Mouse (Mus musculus): ENCODE measurements around the gene Raet1e. TPM values are rescaled to one million over a fixed set of nuclear protein-coding genes. Genes with fewer than 3 reads are reported as not detected.
"Not testable (repeated sequence)": the region's sequence is repeated elsewhere in the genome, so short reads cannot be mapped to it uniquely, and the experiment has no call there.

Gene Raet1e
- polyA plus RNA-seq, 1 experiment from 2014 or later, result 2.7 TPM

DNA sequence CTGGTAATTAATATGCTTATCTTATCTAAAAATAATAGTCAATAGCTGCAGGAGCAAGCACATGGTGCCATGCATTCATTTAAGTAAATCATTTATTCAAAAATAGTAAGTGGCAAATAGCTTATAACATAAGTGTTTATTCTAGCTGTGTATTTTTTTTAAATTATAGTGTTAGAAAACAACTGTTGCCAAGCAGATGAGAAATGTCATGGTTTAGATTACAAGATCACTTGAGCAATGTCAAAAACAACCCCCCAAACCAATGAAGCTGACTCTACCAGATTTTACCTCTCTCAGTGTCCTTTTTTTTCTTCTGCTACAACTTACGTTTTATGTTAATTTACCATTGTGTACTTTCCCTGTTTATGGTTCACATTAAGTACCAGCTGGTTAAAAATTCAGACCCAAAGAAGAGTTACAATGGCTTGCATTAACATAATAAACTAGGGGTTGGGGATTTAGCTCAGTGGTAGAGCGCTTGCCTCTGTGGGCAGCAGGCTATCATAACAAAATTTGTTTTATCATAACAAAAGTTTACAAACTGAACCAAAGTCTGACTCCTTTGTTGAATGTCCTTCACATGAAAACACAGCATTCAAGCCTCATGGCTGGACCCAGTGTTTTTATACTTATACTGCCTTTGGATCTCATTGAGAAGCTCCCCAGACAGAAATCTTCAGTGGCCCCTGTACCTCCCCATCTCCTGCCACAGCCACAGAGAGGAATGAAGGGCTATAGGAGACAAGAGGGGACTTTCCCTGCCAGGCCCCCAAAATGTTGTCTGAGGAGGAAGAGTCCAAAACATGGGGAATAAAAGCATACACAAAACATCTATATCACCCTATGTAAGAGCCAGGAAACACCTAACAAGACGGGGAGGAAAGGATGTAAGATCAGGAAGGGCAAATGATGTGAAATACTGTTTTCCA, 3.2 kb upstream of the Raet1e start:
- Histone ChIP-seq H3K27ac (replicated peaks in 1 of 2; ENCODE audit: control insufficient read depth in 1 of 2, insufficient read depth in 1 of 2, low read depth in 2 of 2, low read length in 2 of 2) (no peak overlapping the region), H3K4me2 (ENCODE audit: low read length) (no peak overlapping the region), H3K36me3 (ENCODE audit: control insufficient read depth, insufficient read depth, low read length) (no peaks in the 10 kb centered on the region), H3K27me3 (ENCODE audit: control insufficient read depth, insufficient read depth, low read length) (peaks cover 59% of the 10 kb centered on the region), H3K4me3 (ENCODE audit: control insufficient read depth in 1 of 2, insufficient read depth in 1 of 2, low read depth in 1 of 2, low read length in 2 of 2) (no peak overlapping the region), H3K4me1 (ENCODE audit: control insufficient read depth in 2 of 2, insufficient read depth in 2 of 2, low read length in 2 of 2) (peaks cover 8 to 14% of the 10 kb centered on the region in 2 experiments; a peak in 3 of 4 replicates), H3K9ac (ENCODE audit: low read length) (no peak overlapping the region), H3K9me3 (ENCODE audit: control insufficient read depth, low read length) (no peaks in the 10 kb centered on the region)
- ATAC-seq (ENCODE audit: insufficient number of reproducible peaks, insufficient read depth, low FRiP score, low read depth), result no peak
- WGBS, result 29% methylated on average over 3 of the region's 3 CpGs

DNA sequence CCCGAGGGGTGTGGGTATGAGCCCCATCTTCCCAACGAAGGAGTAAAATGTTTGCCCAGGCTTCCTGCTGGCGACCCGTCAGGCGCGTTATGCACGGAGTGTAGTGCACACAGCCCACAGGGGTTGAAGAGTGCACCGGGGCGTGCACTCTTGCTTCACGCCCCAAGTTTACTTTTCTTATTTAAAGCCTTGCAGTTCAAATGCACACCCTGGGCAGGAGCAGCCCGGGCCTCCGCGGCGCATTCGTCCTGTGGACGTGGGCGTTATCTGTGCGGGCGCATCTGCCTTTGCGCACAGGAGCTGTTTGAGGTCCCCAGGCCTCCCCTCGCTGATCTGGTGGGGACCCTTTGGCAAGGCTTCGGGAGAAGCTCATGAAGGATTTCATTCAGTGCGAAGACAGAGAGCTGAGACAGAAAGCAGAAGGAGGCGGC, 777 bp downstream of the Raet1e start:
- Histone ChIP-seq H3K4me3 (ENCODE audit: control insufficient read depth in 1 of 2, insufficient read depth in 1 of 2, low read depth in 1 of 2, low read length in 2 of 2) (peak overlapping the region; percentile 17 to 45), H3K27ac (replicated peaks in 1 of 2; ENCODE audit: control insufficient read depth in 1 of 2, insufficient read depth in 1 of 2, low read depth in 2 of 2, low read length in 2 of 2) (no peak overlapping the region), H3K27me3 (ENCODE audit: control insufficient read depth, insufficient read depth, low read length) (peaks cover 58% of the 10 kb centered on the region), H3K4me1 (ENCODE audit: control insufficient read depth in 2 of 2, insufficient read depth in 2 of 2, low read length in 2 of 2) (peaks cover 0 to 6% of the 10 kb centered on the region in 2 experiments; a peak in 2 of 4 replicates), H3K4me2 (ENCODE audit: low read length) (peak overlapping the region; percentile 68), H3K9ac (ENCODE audit: low read length) (no peak overlapping the region), H3K9me3 (ENCODE audit: control insufficient read depth, low read length) (no peaks in the 10 kb centered on the region), H3K36me3 (ENCODE audit: control insufficient read depth, insufficient read depth, low read length) (no peaks in the 10 kb centered on the region)
- ATAC-seq (ENCODE audit: insufficient number of reproducible peaks, insufficient read depth, low FRiP score, low read depth), result no peak
- WGBS, result under 1% methylated on average over 24 of the region's 24 CpGs

DNA sequence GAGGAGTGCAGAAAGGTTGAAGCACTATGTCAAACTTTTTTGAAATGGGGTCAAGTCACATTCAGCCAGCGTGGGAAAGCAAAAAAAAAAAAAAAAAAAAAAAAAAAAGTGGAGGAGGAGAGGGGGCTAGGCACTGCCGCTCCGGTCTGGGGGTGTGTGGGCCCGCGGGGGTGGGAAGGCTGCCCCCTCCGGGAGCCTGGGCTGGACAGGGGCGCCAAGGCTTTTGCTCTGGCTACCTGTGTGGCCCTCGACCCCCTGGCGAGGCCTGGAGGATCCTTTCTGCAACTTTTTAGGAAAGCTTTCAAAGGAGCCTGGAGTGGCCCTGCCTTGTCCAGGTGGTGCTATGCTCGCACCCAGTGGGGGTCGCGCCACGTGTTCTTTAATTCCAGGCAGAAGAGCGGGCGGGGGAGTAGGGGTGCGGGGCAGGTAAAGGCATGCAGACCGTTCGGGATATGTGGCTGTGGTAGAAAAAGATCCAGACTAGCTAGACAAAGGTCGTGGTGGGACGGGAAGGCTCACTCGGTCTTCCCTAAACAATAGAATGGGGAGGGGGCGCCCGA, 1.3 kb downstream of the Raet1e start:
- Histone ChIP-seq H3K27me3 (ENCODE audit: control insufficient read depth, insufficient read depth, low read length) (peaks cover 58% of the 10 kb centered on the region), H3K4me3 (ENCODE audit: control insufficient read depth in 1 of 2, insufficient read depth in 1 of 2, low read depth in 1 of 2, low read length in 2 of 2) (no peak overlapping the region)
- 5% methylated on average over 23 of the region's 23 CpGs for WGBS

DNA sequence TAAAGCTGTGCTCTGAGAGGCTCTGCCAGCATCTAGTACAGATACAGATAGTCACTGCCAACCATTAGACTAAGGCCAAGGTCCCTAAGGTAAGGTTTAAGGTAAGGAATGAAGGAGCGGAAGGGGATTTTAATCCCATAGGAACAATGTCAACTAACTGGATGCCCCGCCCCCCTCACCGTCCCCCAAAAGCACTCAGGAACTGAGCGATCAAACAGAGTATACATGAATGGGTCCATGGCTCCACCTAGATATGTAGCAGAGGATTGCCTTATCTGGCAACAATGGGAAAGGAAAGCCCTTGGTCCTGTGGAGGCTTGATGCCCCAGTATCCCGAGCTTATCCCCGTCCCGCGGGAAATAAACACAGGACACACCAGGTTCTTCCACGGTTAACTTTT, 4.9 kb downstream of the Raet1e start:
- H3K4me3 ChIP-seq (ENCODE audit: control insufficient read depth in 1 of 2, insufficient read depth in 1 of 2, low read depth in 1 of 2, low read length in 2 of 2), result peak overlapping the region in 1 of 2 experiments; percentile 14; a peak in 1 of 4 replicates
- H3K4me2 ChIP-seq (ENCODE audit: low read length), result peak overlapping the region; percentile 58
- H3K9ac ChIP-seq (ENCODE audit: low read length); H3K4me1 ChIP-seq (ENCODE audit: control insufficient read depth in 2 of 2, insufficient read depth in 2 of 2, low read length in 2 of 2); H3K27ac ChIP-seq (replicated peaks in 1 of 2; ENCODE audit: control insufficient read depth in 1 of 2, insufficient read depth in 1 of 2, low read depth in 2 of 2, low read length in 2 of 2); H3K9me3 ChIP-seq (ENCODE audit: control insufficient read depth, low read length); ATAC-seq (ENCODE audit: insufficient number of reproducible peaks, insufficient read depth, low FRiP score, low read depth); H3K36me3 ChIP-seq (ENCODE audit: control insufficient read depth, insufficient read depth, low read length): not testable (repeated sequence)
- WGBS, result 8% methylated on average over 9 of the region's 9 CpGs
- H3K27me3 ChIP-seq (ENCODE audit: control insufficient read depth, insufficient read depth, low read length), result peaks cover 25% of the 10 kb centered on the region; the same call in 1 of the 2 replicates

More for the DNA sequence above, 1.3 kb downstream of the Raet1e start:
- Histone ChIP-seq H3K27ac (replicated peaks in 1 of 2; ENCODE audit: control insufficient read depth in 1 of 2, insufficient read depth in 1 of 2, low read depth in 2 of 2, low read length in 2 of 2) (no peak overlapping the region), H3K9me3 (ENCODE audit: control insufficient read depth, low read length) (no peaks in the 10 kb centered on the region), H3K36me3 (ENCODE audit: control insufficient read depth, insufficient read depth, low read length) (no peaks in the 10 kb centered on the region), H3K9ac (ENCODE audit: low read length) (no peak overlapping the region), H3K4me2 (ENCODE audit: low read length) (no peak overlapping the region), H3K4me1 (ENCODE audit: control insufficient read depth in 2 of 2, insufficient read depth in 2 of 2, low read length in 2 of 2) (peaks cover 0 to 6% of the 10 kb centered on the region in 2 experiments; a peak in 2 of 4 replicates)
- ATAC-seq (ENCODE audit: insufficient number of reproducible peaks, insufficient read depth, low FRiP score, low read depth), result no peak

DNA sequence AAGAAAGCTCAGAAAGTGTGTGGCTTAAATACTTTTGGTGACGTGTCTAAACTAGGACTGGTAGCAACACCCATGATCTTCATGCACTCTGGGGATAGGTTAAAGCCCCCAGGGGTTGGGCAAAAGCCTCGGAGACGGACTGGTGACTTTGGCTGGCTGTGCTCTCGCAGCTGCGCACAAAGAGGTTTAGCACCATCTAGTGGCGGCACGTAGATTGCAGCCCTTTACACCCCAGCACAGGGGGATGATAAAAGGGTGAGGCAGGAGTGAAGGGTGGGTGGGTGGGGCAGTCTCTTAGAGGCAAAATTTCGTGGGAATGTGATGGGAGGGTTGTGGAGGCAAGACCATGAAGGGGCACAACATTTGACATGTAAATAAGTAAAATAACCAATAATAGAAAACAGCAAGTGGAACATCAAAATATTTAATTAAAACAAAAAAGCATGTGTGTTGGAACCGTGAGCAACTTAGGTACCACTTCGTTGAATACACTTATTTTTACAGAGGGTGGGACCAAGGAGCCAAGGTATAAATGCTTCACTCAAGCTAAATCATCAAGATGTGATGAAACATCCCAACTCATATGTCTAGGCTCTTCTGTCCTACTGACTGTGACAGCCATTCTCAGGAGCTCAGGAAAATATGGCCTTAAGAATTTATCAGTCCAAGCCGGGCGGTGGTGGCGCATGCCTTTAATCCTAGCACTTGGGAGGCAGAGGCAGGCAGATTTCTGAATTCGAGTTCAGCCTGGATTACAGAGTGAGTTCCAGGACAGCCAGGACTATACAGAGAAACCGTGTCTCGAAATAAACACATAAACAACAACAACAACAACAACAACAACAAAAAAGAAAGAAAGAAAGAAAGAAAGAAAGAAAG, 5.6 kb downstream of the Raet1e start:
- not testable (repeated sequence) for H3K9me3 ChIP-seq (ENCODE audit: control insufficient read depth, low read length); H3K4me1 ChIP-seq (ENCODE audit: control insufficient read depth in 2 of 2, insufficient read depth in 2 of 2, low read length in 2 of 2); H3K27ac ChIP-seq (replicated peaks in 1 of 2; ENCODE audit: control insufficient read depth in 1 of 2, insufficient read depth in 1 of 2, low read depth in 2 of 2, low read length in 2 of 2); H3K36me3 ChIP-seq (ENCODE audit: control insufficient read depth, insufficient read depth, low read length); H3K9ac ChIP-seq (ENCODE audit: low read length); ATAC-seq (ENCODE audit: insufficient number of reproducible peaks, insufficient read depth, low FRiP score, low read depth)
- H3K4me2 ChIP-seq (ENCODE audit: low read length), result peak overlapping the region; percentile 58
- peaks cover 19% of the 10 kb centered on the region; the same call in 1 of the 2 replicates for H3K27me3 ChIP-seq (ENCODE audit: control insufficient read depth, insufficient read depth, low read length)
- peak overlapping the region in 1 of 2 experiments; percentile 14; a peak in 1 of 4 replicates for H3K4me3 ChIP-seq (ENCODE audit: control insufficient read depth in 1 of 2, insufficient read depth in 1 of 2, low read depth in 1 of 2, low read length in 2 of 2)
- WGBS, result 34% methylated on average over 13 of the region's 16 CpGs

DNA sequence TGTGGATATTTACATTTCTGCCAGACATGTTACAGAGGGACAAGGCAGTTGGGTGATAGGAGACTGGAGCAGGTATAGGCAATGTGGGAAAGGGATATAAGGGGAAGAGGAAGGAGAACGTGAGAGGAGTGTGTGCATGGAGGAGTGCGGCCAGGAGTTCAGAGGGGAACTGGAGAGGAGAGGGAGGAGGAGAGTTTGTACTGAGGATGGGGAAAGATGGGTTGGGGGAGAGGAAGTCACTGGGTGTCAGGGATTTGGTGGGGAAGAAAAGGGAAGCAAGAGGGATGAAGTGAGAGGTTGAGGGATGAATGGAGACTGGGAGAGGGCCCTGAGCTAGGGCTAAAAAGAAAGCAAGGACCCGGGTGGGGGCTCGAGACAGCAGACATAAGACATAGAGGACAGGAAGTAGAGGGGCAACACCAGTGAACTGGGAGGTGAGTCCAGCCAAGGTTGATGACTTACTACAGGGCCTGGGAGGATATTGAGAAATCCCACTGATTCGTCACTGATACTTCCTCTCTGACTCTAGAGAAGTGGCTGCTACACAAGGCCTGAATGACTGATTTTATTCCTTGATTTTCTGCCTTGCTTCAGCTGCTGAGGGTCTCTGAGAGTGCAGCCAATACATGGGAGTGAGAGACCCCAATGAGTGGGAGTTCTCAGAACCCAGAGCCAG, 7.1 kb downstream of the Raet1e start:
- H3K27me3 ChIP-seq (ENCODE audit: control insufficient read depth, insufficient read depth, low read length); ATAC-seq (ENCODE audit: insufficient number of reproducible peaks, insufficient read depth, low FRiP score, low read depth); H3K4me1 ChIP-seq (ENCODE audit: control insufficient read depth in 2 of 2, insufficient read depth in 2 of 2, low read length in 2 of 2); H3K9me3 ChIP-seq (ENCODE audit: control insufficient read depth, low read length); H3K4me3 ChIP-seq (ENCODE audit: control insufficient read depth in 1 of 2, insufficient read depth in 1 of 2, low read depth in 1 of 2, low read length in 2 of 2); H3K4me2 ChIP-seq (ENCODE audit: low read length); H3K9ac ChIP-seq (ENCODE audit: low read length); H3K27ac ChIP-seq (replicated peaks in 1 of 2; ENCODE audit: control insufficient read depth in 1 of 2, insufficient read depth in 1 of 2, low read depth in 2 of 2, low read length in 2 of 2); H3K36me3 ChIP-seq (ENCODE audit: control insufficient read depth, insufficient read depth, low read length): not testable (repeated sequence)
- 45% methylated on average over 5 of the region's 5 CpGs for WGBS

DNA sequence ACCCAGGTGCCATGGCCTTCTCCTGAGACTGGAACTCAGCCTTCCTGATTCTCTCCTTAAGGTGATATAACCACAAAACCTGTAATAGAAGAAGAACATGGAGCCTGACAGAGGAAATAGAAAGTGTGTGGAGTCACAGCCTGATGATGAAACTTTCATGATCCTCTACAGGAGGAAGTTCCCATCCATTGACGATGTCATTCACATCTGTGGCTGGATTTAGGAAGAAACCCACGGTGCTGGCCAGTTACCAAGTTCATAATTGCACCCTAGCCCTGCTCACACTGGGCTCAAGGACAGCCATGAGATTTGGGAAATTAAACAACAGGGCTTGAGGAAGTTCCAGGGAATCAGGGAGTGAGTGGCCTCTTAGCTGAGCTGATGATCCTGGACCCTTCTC, 7.7 kb downstream of the Raet1e start:
- H3K4me2 ChIP-seq (ENCODE audit: low read length); ATAC-seq (ENCODE audit: insufficient number of reproducible peaks, insufficient read depth, low FRiP score, low read depth); H3K27ac ChIP-seq (replicated peaks in 1 of 2; ENCODE audit: control insufficient read depth in 1 of 2, insufficient read depth in 1 of 2, low read depth in 2 of 2, low read length in 2 of 2); H3K27me3 ChIP-seq (ENCODE audit: control insufficient read depth, insufficient read depth, low read length); H3K4me1 ChIP-seq (ENCODE audit: control insufficient read depth in 2 of 2, insufficient read depth in 2 of 2, low read length in 2 of 2); H3K9ac ChIP-seq (ENCODE audit: low read length); H3K9me3 ChIP-seq (ENCODE audit: control insufficient read depth, low read length); H3K36me3 ChIP-seq (ENCODE audit: control insufficient read depth, insufficient read depth, low read length); H3K4me3 ChIP-seq (ENCODE audit: control insufficient read depth in 1 of 2, insufficient read depth in 1 of 2, low read depth in 1 of 2, low read length in 2 of 2): not testable (repeated sequence)
- WGBS, result 49% methylated on average over 2 of the region's 2 CpGs

Measured in heart, embryonic 14.5 days (tissue).